Mouse (Mus musculus): ENCODE measurements around the gene Insyn1. TPM values are rescaled to one million over a fixed set of nuclear protein-coding genes. Genes with fewer than 3 reads are reported as not detected.

Insyn1 gene
- polyA plus RNA-seq, 1 experiment from 2014 or later: 0.71 TPM

DNA sequence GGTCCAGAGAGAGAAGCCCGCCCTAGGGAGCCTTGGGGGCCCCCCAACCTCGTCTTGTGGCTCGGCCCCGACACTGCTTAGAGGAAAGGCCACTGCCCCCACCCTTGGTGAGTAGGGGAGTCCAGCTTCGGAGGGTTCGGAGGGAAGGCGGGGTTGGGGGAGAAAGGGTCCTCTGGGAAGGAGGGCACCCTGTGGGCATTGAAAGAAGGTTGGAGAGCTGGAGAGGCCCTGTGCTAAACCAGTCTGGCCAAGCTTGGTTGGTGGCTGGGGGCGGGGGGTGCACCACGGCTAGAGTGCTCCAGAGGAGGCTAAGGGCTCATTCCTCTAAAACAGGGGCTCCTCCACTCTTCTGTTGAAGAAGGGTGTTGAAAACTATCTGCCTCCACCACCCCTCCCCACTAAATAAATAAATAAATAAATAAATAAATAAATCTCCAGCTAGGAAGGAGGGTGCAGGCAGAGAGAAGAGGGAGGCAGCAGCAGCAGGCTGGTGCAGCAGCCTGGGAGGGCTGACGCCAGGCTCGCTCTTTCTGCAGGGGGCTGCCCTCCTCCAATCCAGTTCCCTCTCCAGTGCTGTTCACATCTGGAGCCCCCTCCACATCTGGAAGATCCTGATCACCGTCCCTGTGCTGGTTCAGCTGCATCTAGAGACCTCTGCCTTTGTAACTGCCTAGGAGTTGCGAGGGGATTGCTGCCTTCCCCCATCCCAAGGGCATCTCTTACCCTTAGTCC, 896 bp downstream of the Insyn1 start:
- ATAC-seq (replicated peaks; ENCODE audit: insufficient number of reproducible peaks, insufficient read depth, low FRiP score, low read depth): no peak
- no peaks in the 10 kb centered on the region for H3K9me3 ChIP-seq (replicated peaks)
- H3K4me3 ChIP-seq: peak overlapping the region; percentile 78
- H3K27me3 ChIP-seq: peaks cover 63% of the 10 kb centered on the region
- peaks cover 21% of the 10 kb centered on the region for H3K4me1 ChIP-seq (replicated peaks)
- H3K9ac ChIP-seq: peak overlapping the region; percentile 79
- H3K36me3 ChIP-seq: no peaks in the 10 kb centered on the region
- H3K4me2 ChIP-seq: peak overlapping the region; percentile 99
- 9% methylated on average over 13 of the region's 13 CpGs for WGBS
- H3K27ac ChIP-seq: 0 out of 2 replicates have a peak overlapping the region, but pooled peaks have one; percentile 74

DNA sequence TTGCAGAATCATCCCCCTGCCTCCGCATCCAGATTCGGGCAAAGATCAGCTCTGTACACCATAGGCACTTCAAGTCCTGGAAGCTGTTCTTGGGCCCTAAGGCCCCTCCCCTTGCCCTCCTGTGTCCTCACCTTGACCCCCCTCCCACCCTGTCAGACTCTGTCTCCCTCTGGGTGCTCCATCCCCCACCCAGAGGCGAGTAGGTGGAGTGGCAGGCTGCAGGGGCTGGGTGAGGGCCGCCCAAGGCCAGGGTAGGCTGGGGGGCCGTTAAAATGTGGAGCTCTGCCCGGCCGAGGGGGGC, 1.4 kb downstream of the Insyn1 start:
- 16% methylated on average over 7 of the region's 7 CpGs for WGBS
- H3K36me3 ChIP-seq: no peaks in the 10 kb centered on the region
- H3K4me2 ChIP-seq: peak overlapping the region; percentile 99
- 0 out of 2 replicates have a peak overlapping the region, but pooled peaks have one; percentile 5 for H3K9ac ChIP-seq
- H3K4me1 ChIP-seq (replicated peaks): peaks cover 21% of the 10 kb centered on the region
- no peak overlapping the region for H3K27ac ChIP-seq
- H3K9me3 ChIP-seq (replicated peaks): no peaks in the 10 kb centered on the region
- H3K4me3 ChIP-seq: peak overlapping the region; percentile 78
- H3K27me3 ChIP-seq: peaks cover 58% of the 10 kb centered on the region
- no peak for ATAC-seq (replicated peaks; ENCODE audit: insufficient number of reproducible peaks, insufficient read depth, low FRiP score, low read depth)

DNA sequence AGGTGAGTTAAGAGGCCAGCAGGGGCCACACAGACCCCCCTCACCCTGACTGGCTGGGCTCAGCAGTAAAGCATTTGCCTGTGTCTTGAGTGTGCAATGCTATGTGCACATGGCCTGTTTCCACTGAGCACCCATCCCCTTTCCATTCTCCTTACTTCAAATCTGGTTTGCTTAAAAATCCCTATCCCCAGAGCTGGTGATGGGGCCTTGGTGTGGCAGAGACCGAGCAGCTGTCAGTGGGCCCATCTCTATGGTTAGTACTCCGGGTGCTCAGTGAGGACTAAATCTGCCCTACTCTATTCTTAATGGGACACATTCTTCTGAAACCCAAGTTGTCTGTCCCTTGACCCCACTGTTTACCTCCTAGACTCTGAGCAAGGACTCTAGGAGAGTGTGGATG, 2.0 kb downstream of the Insyn1 start:
- Histone ChIP-seq H3K27me3 (peaks cover 53% of the 10 kb centered on the region), H3K4me3 (no peak overlapping the region), H3K27ac (no peak overlapping the region), H3K4me1 (replicated peaks) (peaks cover 21% of the 10 kb centered on the region), H3K4me2 (no peak overlapping the region), H3K36me3 (no peaks in the 10 kb centered on the region), H3K9me3 (replicated peaks) (no peaks in the 10 kb centered on the region), H3K9ac (no peak overlapping the region)
- WGBS: 78% methylated on average over 2 of the region's 2 CpGs
- ATAC-seq (replicated peaks; ENCODE audit: insufficient number of reproducible peaks, insufficient read depth, low FRiP score, low read depth): no peak

DNA sequence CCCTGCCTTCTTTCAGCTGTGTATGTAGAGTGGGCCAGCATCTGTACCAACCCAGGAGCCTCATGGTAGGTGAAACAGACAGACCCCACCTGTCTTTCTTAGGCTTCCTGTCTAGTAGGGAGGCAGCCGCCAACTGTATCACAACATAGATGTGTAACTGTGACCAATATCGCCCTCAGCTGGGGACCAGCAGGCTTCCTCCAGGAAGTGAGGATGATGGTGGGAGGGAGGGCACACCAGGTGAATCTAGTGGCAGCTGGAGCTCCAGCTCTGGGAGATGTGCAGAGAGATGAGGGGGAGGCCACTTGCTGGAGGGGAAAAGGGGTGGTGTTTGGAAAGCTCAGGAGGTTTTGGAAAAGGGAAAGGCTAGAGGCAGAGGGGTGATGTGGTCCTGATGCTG, 6.6 kb downstream of the Insyn1 start:
- H3K27me3 ChIP-seq: peaks cover 28% of the 10 kb centered on the region
- H3K4me2 ChIP-seq: no peak overlapping the region
- H3K9ac ChIP-seq: no peak overlapping the region
- WGBS: 47% methylated on average over 2 of the region's 2 CpGs
- no peak for ATAC-seq (replicated peaks; ENCODE audit: insufficient number of reproducible peaks, insufficient read depth, low FRiP score, low read depth)
- no peaks in the 10 kb centered on the region for H3K9me3 ChIP-seq (replicated peaks)
- peaks cover 6% of the 10 kb centered on the region for H3K4me1 ChIP-seq (replicated peaks)
- no peaks in the 10 kb centered on the region for H3K36me3 ChIP-seq
- no peak overlapping the region for H3K4me3 ChIP-seq
- no peak overlapping the region for H3K27ac ChIP-seq

DNA sequence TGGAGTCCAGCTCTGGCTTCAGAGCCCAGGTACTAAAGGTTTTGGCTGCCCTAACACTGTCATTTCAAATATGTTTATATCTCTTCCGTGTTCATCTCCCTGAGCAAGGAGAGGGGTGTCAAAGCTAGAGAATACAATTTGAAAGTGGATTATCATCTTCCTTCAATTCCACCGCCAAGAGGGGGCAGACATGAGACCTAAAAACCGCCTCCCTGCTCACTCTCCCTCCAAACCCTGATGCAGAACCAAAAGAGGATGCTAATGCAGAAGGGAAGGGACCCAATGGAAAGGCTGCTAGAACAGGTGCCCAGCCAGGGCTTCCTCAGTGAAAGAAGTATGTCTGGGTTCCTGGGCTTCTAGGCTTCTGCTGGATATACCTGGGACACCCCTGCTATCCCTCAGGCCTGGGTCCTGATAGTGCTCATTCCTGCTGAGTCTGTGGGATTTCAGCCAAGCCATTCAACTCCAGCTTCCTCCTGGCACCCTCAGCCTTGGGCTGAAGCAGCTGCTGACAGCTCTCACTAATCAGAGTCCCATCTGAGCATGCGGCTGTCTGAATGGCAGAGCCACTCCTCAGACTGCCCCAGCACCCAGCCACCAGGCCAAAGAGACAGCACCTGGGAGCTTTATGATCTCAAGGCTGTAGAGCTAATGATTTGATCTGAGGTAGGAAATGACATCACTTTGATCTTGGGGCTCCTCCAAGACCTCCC, 8.2 kb downstream of the Insyn1 start:
- 22% methylated on average over 4 of the region's 4 CpGs for WGBS

DNA sequence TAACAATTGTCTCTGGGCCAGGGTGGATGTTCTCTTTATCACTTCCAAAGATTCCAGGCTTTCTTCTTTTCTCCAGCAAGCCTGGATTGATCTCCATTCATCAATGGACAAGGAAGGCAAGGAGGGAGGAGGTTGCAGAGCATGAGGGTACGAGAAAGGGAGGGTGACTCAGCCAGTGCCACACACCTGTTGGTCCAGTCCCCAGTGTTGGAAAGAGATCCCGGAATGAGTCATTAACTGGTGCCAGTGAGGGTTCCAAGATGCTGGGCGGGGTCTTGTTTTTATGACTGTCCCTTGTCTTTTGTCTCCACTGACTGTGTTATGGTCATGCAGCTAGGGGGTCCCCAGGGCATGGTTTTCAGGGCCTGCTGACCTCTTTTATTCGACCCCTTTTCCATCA, 9.5 kb downstream of the Insyn1 start:
- peaks cover 4% of the 10 kb centered on the region for H3K4me1 ChIP-seq (replicated peaks)
- H3K9ac ChIP-seq: no peak overlapping the region
- peaks cover 6% of the 10 kb centered on the region; the same call in 1 of the 2 replicates for H3K27me3 ChIP-seq
- H3K4me3 ChIP-seq: no peak overlapping the region
- ATAC-seq (replicated peaks; ENCODE audit: insufficient number of reproducible peaks, insufficient read depth, low FRiP score, low read depth): no peak
- no peaks in the 10 kb centered on the region for H3K36me3 ChIP-seq
- 75% methylated on average over 4 of the region's 4 CpGs for WGBS
- H3K4me2 ChIP-seq: no peak overlapping the region
- no peaks in the 10 kb centered on the region for H3K9me3 ChIP-seq (replicated peaks)
- H3K27ac ChIP-seq: no peak overlapping the region

More for the DNA sequence above, 8.2 kb downstream of the Insyn1 start:
- Histone ChIP-seq H3K27me3 (peaks cover 12% of the 10 kb centered on the region; the same call in 1 of the 2 replicates), H3K4me3 (no peak overlapping the region), H3K9ac (no peak overlapping the region), H3K4me1 (replicated peaks) (peaks cover 4% of the 10 kb centered on the region), H3K9me3 (replicated peaks) (no peaks in the 10 kb centered on the region), H3K27ac (no peak overlapping the region), H3K36me3 (no peaks in the 10 kb centered on the region), H3K4me2 (no peak overlapping the region)
- no peak for ATAC-seq (replicated peaks; ENCODE audit: insufficient number of reproducible peaks, insufficient read depth, low FRiP score, low read depth)

DNA sequence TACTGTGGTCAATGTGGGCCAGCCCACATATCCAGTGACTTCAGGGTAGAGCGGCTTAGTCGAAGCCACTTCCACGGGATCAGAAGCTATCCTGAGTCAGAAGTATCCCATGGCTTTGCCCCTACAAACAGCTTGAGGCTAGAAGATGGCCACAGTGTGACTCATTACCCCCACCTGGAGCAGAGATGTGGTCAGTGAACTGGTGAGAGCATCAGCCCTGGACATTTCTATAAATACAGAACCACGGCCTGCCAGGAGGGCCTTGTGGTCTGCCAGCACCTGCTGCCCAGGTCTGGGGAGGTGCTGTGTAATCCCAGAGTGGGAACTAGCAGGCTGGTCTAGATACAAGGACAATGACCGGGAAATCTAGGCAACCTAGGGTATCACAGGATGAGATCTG, 12.5 kb downstream of the Insyn1 start:
- ATAC-seq (replicated peaks; ENCODE audit: insufficient number of reproducible peaks, insufficient read depth, low FRiP score, low read depth): no peak
- 81% methylated on average over 5 of the region's 5 CpGs for WGBS

DNA sequence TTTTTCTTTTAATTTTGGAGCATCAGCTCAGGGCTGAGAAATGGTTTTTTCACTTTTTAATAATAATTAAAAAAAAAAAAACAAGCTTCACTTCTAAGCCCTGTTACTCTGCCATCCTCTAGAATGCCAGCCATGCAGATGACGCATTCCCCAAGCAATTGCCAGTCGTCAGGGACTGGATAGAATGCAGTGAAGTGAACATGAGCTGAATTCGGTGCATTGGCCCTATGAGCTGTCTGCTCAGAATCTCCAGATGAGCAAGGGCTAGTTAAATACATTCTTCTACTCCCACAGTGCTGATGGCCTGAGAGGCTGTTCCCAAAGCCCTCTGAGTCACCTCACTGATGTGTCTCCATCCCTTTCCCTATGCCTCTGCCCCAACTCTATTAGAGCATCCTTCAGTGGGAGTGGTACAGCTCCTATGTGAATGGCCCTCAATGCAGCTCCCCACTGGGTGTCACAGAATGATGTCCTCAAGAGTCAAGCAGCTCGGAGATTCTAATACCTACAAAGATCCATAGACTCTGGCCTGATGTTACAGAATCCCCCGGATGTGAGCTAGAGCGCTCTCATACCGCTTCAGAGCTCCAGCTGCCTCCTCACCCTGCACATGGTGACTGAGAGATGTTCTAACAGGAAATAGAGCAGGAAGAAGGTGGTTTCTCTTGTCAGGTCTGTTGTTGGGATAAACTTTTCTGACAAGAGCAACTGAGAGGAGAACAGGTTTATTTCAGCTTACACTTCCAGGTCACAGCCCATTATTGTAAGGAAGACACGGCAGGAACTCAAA, 19.0 kb downstream of the Insyn1 start:
- no peak overlapping the region for H3K4me2 ChIP-seq
- 73% methylated on average over 8 of the region's 8 CpGs for WGBS
- H3K4me3 ChIP-seq: no peak overlapping the region
- H3K9ac ChIP-seq: no peak overlapping the region
- no peak overlapping the region for H3K27ac ChIP-seq
- ATAC-seq (replicated peaks; ENCODE audit: insufficient number of reproducible peaks, insufficient read depth, low FRiP score, low read depth): no peak
- H3K9me3 ChIP-seq (replicated peaks): no peaks in the 10 kb centered on the region
- no peaks in the 10 kb centered on the region for H3K4me1 ChIP-seq (replicated peaks)
- no peaks in the 10 kb centered on the region for H3K27me3 ChIP-seq
- no peaks in the 10 kb centered on the region for H3K36me3 ChIP-seq

More for the DNA sequence above, 12.5 kb downstream of the Insyn1 start:
- Histone ChIP-seq H3K4me1 (replicated peaks) (peaks cover 4% of the 10 kb centered on the region), H3K27ac (no peak overlapping the region), H3K4me3 (no peak overlapping the region), H3K27me3 (peaks cover 3% of the 10 kb centered on the region; the same call in 1 of the 2 replicates), H3K36me3 (no peaks in the 10 kb centered on the region), H3K9me3 (replicated peaks) (no peaks in the 10 kb centered on the region), H3K4me2 (no peak overlapping the region), H3K9ac (no peak overlapping the region)

DNA sequence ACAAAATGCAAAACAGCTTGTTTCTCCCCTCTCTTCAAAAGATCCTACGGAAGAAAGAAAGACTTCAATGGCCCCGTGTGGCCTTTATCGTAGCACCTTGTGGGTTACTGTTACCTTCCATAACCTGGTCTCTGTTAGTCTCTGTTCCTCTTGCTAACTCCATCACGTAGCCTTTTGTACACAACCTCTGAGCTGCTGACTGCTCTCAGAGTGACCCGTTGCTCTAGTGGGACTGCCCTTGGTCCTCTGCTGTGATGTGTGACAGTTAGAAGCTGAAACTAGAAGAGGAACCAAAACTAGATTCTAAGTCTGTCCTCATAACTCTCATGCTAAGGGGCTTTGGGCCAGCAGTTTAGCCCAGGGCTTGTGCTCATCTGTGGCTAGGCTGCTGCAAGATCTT, 22.0 kb downstream of the Insyn1 start:
- Histone ChIP-seq H3K27ac (no peak overlapping the region), H3K4me2 (no peak overlapping the region), H3K4me1 (replicated peaks) (no peaks in the 10 kb centered on the region; the same call in 1 of the 2 replicates), H3K9ac (no peak overlapping the region), H3K4me3 (no peak overlapping the region), H3K36me3 (no peaks in the 10 kb centered on the region), H3K9me3 (replicated peaks) (no peaks in the 10 kb centered on the region), H3K27me3 (no peaks in the 10 kb centered on the region)
- 83% methylated on average over 5 of the region's 5 CpGs for WGBS
- no peak for ATAC-seq (replicated peaks; ENCODE audit: insufficient number of reproducible peaks, insufficient read depth, low FRiP score, low read depth)

DNA sequence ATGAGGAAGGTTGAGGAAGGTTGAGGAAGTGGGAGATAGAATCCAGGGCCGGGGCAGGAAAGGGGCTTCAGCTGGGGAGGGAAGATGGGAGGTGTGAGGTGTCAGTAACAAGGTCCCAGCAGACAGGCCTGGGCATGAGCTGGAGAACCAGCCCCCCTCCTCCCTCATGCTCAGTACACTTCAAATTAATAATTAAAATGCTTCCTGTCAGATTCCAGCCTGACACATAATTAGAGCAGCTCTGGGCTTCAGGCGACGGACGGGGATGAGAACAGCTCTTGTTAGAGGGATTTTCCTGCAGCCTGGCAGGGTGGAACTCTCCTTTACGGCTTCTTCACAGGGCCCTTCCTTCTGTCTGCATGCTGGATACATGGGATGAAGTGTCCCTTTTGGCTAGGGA, 25.3 kb downstream of the Insyn1 start:
- no peak overlapping the region for H3K27ac ChIP-seq
- no peaks in the 10 kb centered on the region for H3K36me3 ChIP-seq
- H3K9me3 ChIP-seq (replicated peaks): no peaks in the 10 kb centered on the region
- no peak overlapping the region for H3K9ac ChIP-seq
- H3K4me3 ChIP-seq: no peak overlapping the region
- H3K27me3 ChIP-seq: no peaks in the 10 kb centered on the region
- H3K4me2 ChIP-seq: no peak overlapping the region
- WGBS: 41% methylated on average over 5 of the region's 5 CpGs
- no peak for ATAC-seq (replicated peaks; ENCODE audit: insufficient number of reproducible peaks, insufficient read depth, low FRiP score, low read depth)
- H3K4me1 ChIP-seq (replicated peaks): peaks cover 7% of the 10 kb centered on the region; the same call in 1 of the 2 replicates

DNA sequence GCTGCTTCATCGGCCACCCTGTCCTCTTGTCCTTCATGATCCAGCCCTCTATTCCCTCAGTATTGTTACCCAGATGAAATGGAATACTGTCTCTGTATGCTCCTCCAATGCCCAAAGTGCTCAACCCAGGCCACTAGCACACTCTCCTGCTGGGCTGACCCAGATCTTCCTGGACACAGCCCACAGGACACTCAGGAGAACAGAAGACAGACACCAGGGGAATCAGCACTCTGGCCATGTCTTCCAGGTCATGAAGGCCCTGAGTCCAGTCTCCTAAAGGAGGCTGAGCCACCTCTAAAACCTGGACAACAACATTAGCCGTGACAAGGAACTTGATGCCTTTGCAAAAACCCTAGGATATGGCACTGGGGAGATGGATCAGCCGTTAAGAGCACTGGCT, 28.1 kb downstream of the Insyn1 start:
- no peak overlapping the region for H3K27ac ChIP-seq
- ATAC-seq (replicated peaks; ENCODE audit: insufficient number of reproducible peaks, insufficient read depth, low FRiP score, low read depth): no peak
- H3K27me3 ChIP-seq: no peaks in the 10 kb centered on the region
- peaks cover 19% of the 10 kb centered on the region for H3K4me1 ChIP-seq (replicated peaks)
- no peaks in the 10 kb centered on the region for H3K9me3 ChIP-seq (replicated peaks)
- H3K4me2 ChIP-seq: no peak overlapping the region
- no peaks in the 10 kb centered on the region for H3K36me3 ChIP-seq
- 83% methylated on average over 3 of the region's 3 CpGs for WGBS
- H3K4me3 ChIP-seq: no peak overlapping the region
- no peak overlapping the region for H3K9ac ChIP-seq

Data from heart, embryonic 15.5 days (tissue).